Mouse (Mus musculus) CH12.LX (cell line): Measurements from ENCODE around the gene Sept9. TPM values are rescaled to one million over a fixed set of nuclear protein-coding genes. Genes with fewer than 3 reads are reported as not detected.

Source experiments
- DNase-seq: peaks from one replicate; pipeline ENCODE4 v3.0.0-alpha.2; 2013; ENCODE audit errors: extremely low read depth
- H3K27ac ChIP-seq: 2 replicates; pipeline ENCODE4 v1.5.1; 2012; ENCODE audit warnings: low read depth, mild to moderate bottlenecking, control low read depth, moderate library complexity; ENCODE audit not compliant: insufficient read depth
- H3K27me3 ChIP-seq: replicated peaks from 2 replicates; pipeline ENCODE3; 2012; ENCODE audit warnings: inconsistent platforms
- H3K36me3 ChIP-seq, 2 experiments: replicated peaks in 1 of 2; 2 replicates each; pipeline versions ENCODE3 to v1.6.1; 2012; ENCODE audit warnings: inconsistent platforms in 1 of 2, low read length in 1 of 2, mild to moderate bottlenecking in 1 of 2, mixed read lengths in 1 of 2, moderate library complexity in 1 of 2; ENCODE audit not compliant: control insufficient read depth in 1 of 2, insufficient read depth in 1 of 2
- H3K4me1 ChIP-seq, 2 experiments: 2 replicates each; pipeline ENCODE4 v1.6.1; 2012; ENCODE audit warnings: inconsistent platforms in 1 of 2, moderate library complexity in 1 of 2; ENCODE audit not compliant: insufficient read depth in 2 of 2, control insufficient read depth in 1 of 2
- H3K4me2 ChIP-seq: 2 replicates; pipeline ENCODE4 v1.6.1; 2012; ENCODE audit warnings: low read depth, mild to moderate bottlenecking, control low read depth; ENCODE audit not compliant: poor library complexity, insufficient read depth, severe bottlenecking
- H3K4me3 ChIP-seq, 3 experiments: fragments of 150-350 bp in 1 of 3; sonication (generic) in 1 of 3; replicated peaks in 1 of 3; 2 replicates each; pipeline versions ENCODE3 to v1.5.1; 2011 to 2012; ENCODE audit warnings: low read depth in 2 of 3, low read length in 2 of 3, mild to moderate bottlenecking in 2 of 3, moderate library complexity in 2 of 3, control low read depth in 1 of 3, improper control_type of control experiment in 1 of 3, inconsistent platforms in 1 of 3, mixed read lengths in 1 of 3; ENCODE audit not compliant: poor library complexity in 1 of 3
- H3K79me2 ChIP-seq: replicated peaks from 2 replicates; pipeline ENCODE4 v1.6.1; 2012; ENCODE audit warnings: mild to moderate bottlenecking, moderate library complexity; ENCODE audit not compliant: control insufficient read depth, poor library complexity, insufficient read depth, severe bottlenecking; ENCODE audit errors: extremely low read depth
- H3K9ac ChIP-seq: 2 replicates; pipeline ENCODE4 v1.6.1; 2012; ENCODE audit warnings: low read depth, mild to moderate bottlenecking, control low read depth, moderate library complexity; ENCODE audit not compliant: insufficient read depth
- H3K9me3 ChIP-seq: replicated peaks from 2 replicates; pipeline ENCODE3; 2012; ENCODE audit warnings: low read length, inconsistent platforms, mixed read lengths
- CHD1 ChIP-seq: IDR thresholded peaks from 2 replicates; pipeline ENCODE4 v1.6.1; 2012; ENCODE audit warnings: low read depth, low read length, improper control_type of control experiment, inconsistent platforms
- CHD2 ChIP-seq: IDR thresholded peaks from 2 replicates; pipeline ENCODE4 v1.6.1; 2011; ENCODE audit warnings: low read length, improper control_type of control experiment
- CTCF ChIP-seq, 2 experiments: IDR thresholded peaks in 1 of 2; conservative IDR thresholded peaks in 1 of 2; 2 replicates each; pipeline ENCODE4 v1.5.1; 2011 to 2012; ENCODE audit warnings: low read depth in 2 of 2, low read length in 2 of 2, improper control_type of control experiment in 1 of 2, inconsistent platforms in 1 of 2, mild to moderate bottlenecking in 1 of 2, moderate library complexity in 1 of 2
- ETS1 ChIP-seq: conservative IDR thresholded peaks from 2 replicates; pipeline ENCODE4 v1.6.1; 2012; ENCODE audit warnings: low read depth, mild to moderate bottlenecking, inconsistent platforms, low read length, improper control_type of control experiment, moderate library complexity
- JUND ChIP-seq: conservative IDR thresholded peaks from 2 replicates; pipeline ENCODE4 v1.6.1; 2011; ENCODE audit warnings: low read depth, low read length, improper control_type of control experiment
- MAFK ChIP-seq: IDR thresholded peaks from 2 replicates; pipeline ENCODE4 v1.6.1; 2011; ENCODE audit warnings: low read length, improper control_type of control experiment; ENCODE audit not compliant: insufficient replicate concordance
- MAX ChIP-seq: IDR thresholded peaks from 2 replicates; pipeline ENCODE4 v1.6.1; 2011; ENCODE audit warnings: low read length, improper control_type of control experiment
- MAZ ChIP-seq: IDR thresholded peaks from 2 replicates; pipeline ENCODE4 v1.6.1; 2012; ENCODE audit warnings: low read depth, mild to moderate bottlenecking, inconsistent platforms, low read length, improper control_type of control experiment, moderate library complexity
- MYC ChIP-seq: IDR thresholded peaks from 2 replicates; pipeline ENCODE4 v1.6.1; 2011; ENCODE audit warnings: low read depth, mild to moderate bottlenecking, improper control_type of control experiment, low read length
- RAD21 ChIP-seq: IDR thresholded peaks from 2 replicates; pipeline ENCODE4 v1.6.1; 2011; ENCODE audit warnings: low read depth, mild to moderate bottlenecking, low read length, improper control_type of control experiment, moderate library complexity
- SMC3 ChIP-seq: IDR thresholded peaks from 2 replicates; pipeline ENCODE4 v1.6.1; 2011; ENCODE audit warnings: low read depth, low read length, improper control_type of control experiment
- TCF12 ChIP-seq: IDR thresholded peaks from 2 replicates; pipeline ENCODE4 v1.6.1; 2014; ENCODE audit warnings: low read depth, mild to moderate bottlenecking, inconsistent platforms, low read length, improper control_type of control experiment
- USF1 ChIP-seq: IDR thresholded peaks from 2 replicates; pipeline ENCODE4 v1.6.1; 2014; ENCODE audit warnings: low read depth, mild to moderate bottlenecking, inconsistent platforms, low read length, improper control_type of control experiment
- USF2 ChIP-seq: conservative IDR thresholded peaks from 2 replicates; pipeline ENCODE4 v1.6.1; 2011; ENCODE audit warnings: low read depth, low read length, improper control_type of control experiment
- dilution Hi-C: fragments of 300-500 bp; cut with MboI; formaldehyde crosslinking; loops from 2 replicates; pipeline ENCODE4 v1.14.3; 2020; ENCODE audit warnings: low sequenced_read_pairs; ENCODE audit not compliant: extremely low pct_unique_long_range_greater_than_20kb, extremely low pct_ligation_motif_present
- in situ Hi-C: fragments of 300-500 bp; cut with MboI; formaldehyde crosslinking; loops from 3 replicates; pipeline ENCODE4 v1.14.3; 2019; ENCODE audit warnings: low sequenced_read_pairs, low pct_ligation_motif_present, low pct_unique_long_range_greater_than_20kb, mixed read lengths
- polyA plus RNA-seq: library from polyadenylated mRNA; unstranded; fragments of >175 nt; gene quantifications from 2 replicates; pipeline ENCODE4 v1.2.1, GENCODE M21; 2012; ENCODE audit warnings: low read depth; ENCODE audit not compliant: insufficient read length
- total RNA-seq, 2 experiments: library from RNA; depleted of rRNA; stranded (reverse); fragments of 300-350 nt in 1 of 2; fragments of >200 nt in 1 of 2; gene quantifications; 2 replicates each; pipeline ENCODE4 v1.2.3; 2012 to 2014

Gene Sept9
- total and polyA plus RNA-seq, 3 experiments, result 47.6 to 128 (median 110) TPM

GRCm38 (mm10) chr11:117183299-117183698 lies 16.2 kb upstream of the Sept9 start:
- in situ Hi-C loops, result loop anchor here (25.0 kb wide), 1 partner anchor 521 kb away; the partner anchor contains the start of genes Cygb and Prcd
- peaks cover 32% of the 10 kb centered on the region for H3K27me3 ChIP-seq
- no peak for DNase-seq
- no peaks in the 10 kb centered on the region for H3K36me3 ChIP-seq
- H3K27ac ChIP-seq, result no peak overlapping the region
- no peak overlapping the region for H3K4me2 ChIP-seq
- H3K9me3 ChIP-seq, result peaks cover 38% of the 10 kb centered on the region
- no peak overlapping the region for H3K9ac ChIP-seq
- TF ChIP-seq USF2, result no peak
- 0 out of 2 replicates have a peak, but pooled peaks have one; percentile 14 for TF ChIP-seq USF1
- TF ChIP-seq, all 38 proteins: peak for 1
- H3K4me3 ChIP-seq, result no peak overlapping the region
- dilution Hi-C loops, result no loop called here
- H3K4me1 ChIP-seq, result no peaks in the 10 kb centered on the region
- no peaks in the 10 kb centered on the region for H3K79me2 ChIP-seq

DNA sequence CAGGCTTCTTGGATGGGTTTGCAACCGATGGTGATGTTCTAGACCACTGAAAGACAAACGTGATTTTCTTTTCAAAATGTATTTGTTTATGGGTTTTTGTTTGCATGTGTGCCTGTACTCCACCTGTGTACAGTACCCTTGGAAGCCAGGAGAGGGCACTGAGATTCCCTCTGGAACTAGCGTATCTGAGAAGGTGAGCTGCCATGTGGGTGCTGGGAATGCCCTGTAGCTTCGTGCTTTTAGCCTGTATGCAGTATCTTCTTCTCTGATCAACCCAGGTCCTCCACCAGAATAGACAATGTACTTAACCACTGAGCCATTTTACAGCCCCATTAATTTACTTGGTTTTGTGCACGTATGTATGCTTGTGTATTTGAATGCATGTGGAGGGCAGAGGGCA lies 15.6 kb upstream of the Sept9 start:
- Histone ChIP-seq H3K4me1 (no peaks in the 10 kb centered on the region), H3K27me3 (peaks cover 27% of the 10 kb centered on the region), H3K27ac (no peak overlapping the region), H3K9ac (no peak overlapping the region), H3K36me3 (no peaks in the 10 kb centered on the region), H3K9me3 (peaks cover 38% of the 10 kb centered on the region), H3K4me3 (no peak overlapping the region), H3K79me2 (no peaks in the 10 kb centered on the region), H3K4me2 (no peak overlapping the region)
- dilution Hi-C loops, result no loop called here
- no peak for DNase-seq
- in situ Hi-C loops, result loop anchor here (25.0 kb wide), 1 partner anchor 522 kb away; the partner anchor contains the start of genes Cygb and Prcd
- TF ChIP-seq ETS1, result no peak
- TF ChIP-seq MYC, result no peak
- peak in 1 of 2 experiments; percentile 6; a peak in 2 of 4 replicates for TF ChIP-seq CTCF (conservative IDR thresholded peaks at IDR 0.05 in 1 of 2, IDR thresholded peaks at IDR 0.05 in 1 of 2; ENCODE audit: low read depth in 2 of 2, low read length in 2 of 2)
- TF ChIP-seq SMC3, result 0 out of 2 replicates have a peak, but pooled peaks have one; percentile 5

DNA sequence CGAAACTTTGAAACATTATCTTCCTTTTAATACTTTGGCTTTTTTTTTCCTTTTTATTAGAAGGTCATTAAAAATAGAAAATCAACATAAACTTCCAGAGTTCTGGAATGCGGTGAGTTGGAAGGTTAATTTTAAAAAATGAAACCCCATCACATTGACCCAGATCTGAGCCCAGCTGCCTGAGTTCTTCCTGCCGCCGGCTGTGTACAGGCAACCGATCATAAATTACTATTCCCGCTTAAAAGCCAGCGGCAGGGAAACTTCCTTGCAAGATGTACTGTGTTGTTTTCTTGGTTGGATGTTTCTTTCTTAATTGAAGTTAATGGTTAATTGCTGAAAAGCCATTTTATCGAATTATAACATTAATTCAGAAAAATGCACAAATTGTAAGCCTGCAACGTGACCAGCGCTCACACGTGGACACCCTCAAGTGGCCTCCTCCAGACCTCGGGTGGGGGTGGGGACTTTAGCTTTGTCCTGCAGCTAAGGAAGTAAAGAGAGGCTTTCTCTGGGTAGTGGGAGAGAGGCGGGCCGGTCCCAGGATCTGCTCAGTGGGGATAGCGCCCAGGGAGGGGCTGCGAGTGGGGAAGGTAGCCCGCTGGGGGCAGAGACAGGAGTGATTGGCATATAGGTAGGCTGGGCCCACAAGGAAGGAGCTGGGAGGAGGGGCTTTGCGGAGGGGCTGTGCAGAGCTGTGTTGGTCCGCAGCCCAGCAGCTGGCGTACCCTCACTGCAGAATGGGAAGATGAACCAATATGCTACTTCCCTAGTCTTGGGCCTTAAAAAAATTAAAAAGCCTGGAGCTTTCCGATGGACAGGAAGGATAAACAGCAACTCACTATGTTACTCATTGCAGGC lies 14.2 kb upstream of the Sept9 start:
- H3K27ac ChIP-seq, result no peak overlapping the region
- no peaks in the 10 kb centered on the region for H3K36me3 ChIP-seq
- no peaks in the 10 kb centered on the region for H3K79me2 ChIP-seq
- peaks cover 21% of the 10 kb centered on the region for H3K27me3 ChIP-seq
- no peak overlapping the region for H3K9ac ChIP-seq
- no peak overlapping the region for H3K4me3 ChIP-seq
- in situ Hi-C loops (loop anchor here (25.0 kb wide), 1 partner anchor 523 kb away; the partner anchor contains the start of genes Cygb and Prcd), dilution Hi-C loops (no loop called here)
- H3K9me3 ChIP-seq, result peaks cover 30% of the 10 kb centered on the region
- no peak for DNase-seq
- no peaks in the 10 kb centered on the region for H3K4me1 ChIP-seq
- TF ChIP-seq ETS1 (no peak), CHD1 (no peak), MAX (no peak), JUND (no peak), RAD21 (no peak), MAZ (no peak), MAFK (no peak), TCF12 (no peak), CHD2 (no peak)
- no peak overlapping the region for H3K4me2 ChIP-seq
